Mouse (Mus musculus): Measurements from ENCODE around the gene Snrpf. TPM values are rescaled to one million over a fixed set of nuclear protein-coding genes. Genes with fewer than 3 reads are reported as not detected.

Gene Snrpf
- total RNA-seq, 2 experiments from 2014 or later = 10.4 to 11.7 TPM

- no peak for DNase-seq (ENCODE audit: low spot score in 2 of 2)
These were observed 51.2 kb downstream of the Snrpf start for GRCm38 (mm10) chr10:93538287-93538686.

Other genes starting within 250 kb of the Snrpf start
- 10 to 100 TPM; 51.9 to 61.3 TPM for gene Lta4h, start 136.3 kb downstream of the Snrpf start, total RNA-seq (2021)
- under 1 TPM in 1 of 2 experiments, not detected in 1; 0.21 TPM for gene Hal, start 100.9 kb downstream of the Snrpf start, total RNA-seq (2021)
- gene Amdhd1, start 49.7 kb downstream of the Snrpf start, total RNA-seq (2021) = under 1 TPM; 0.14 to 0.50 TPM
- not detected for gene Ccdc38, start 49.1 kb downstream of the Snrpf start, total RNA-seq (2021)
- 1 to 10 TPM; 5.9 to 7.0 TPM for gene Ntn4, start 51.0 kb upstream of the Snrpf start, total RNA-seq (2021)
- not detected for gene Usp44, start 241.8 kb upstream of the Snrpf start, total RNA-seq (2021)

All from layer of hippocampus, postnatal 14 days (tissue).